Mouse (Mus musculus) T-cell, adult 2 months (primary cell): Measurements from ENCODE around the gene Mbnl1.

Experiments
- DNase-seq: peaks from one replicate; pipeline ENCODE4 v3.0.0; 2022; ENCODE audit warnings: low spot score

The Mbnl1 gene

GRCm38 (mm10) chr3:60494774-60495535 lies 22.3 kb downstream of the Mbnl1 start:
- peak; percentile 62 for DNase-seq

GRCm38 (mm10) chr3:60496197-60496596 lies 23.6 kb downstream of the Mbnl1 start:
- peak; percentile 79 for DNase-seq

GRCm38 (mm10) chr3:60498151-60498550 lies 25.5 kb downstream of the Mbnl1 start:
- no peak for DNase-seq

GRCm38 (mm10) chr3:60498646-60499045 lies 26.0 kb downstream of the Mbnl1 start:
- no peak for DNase-seq

GRCm38 (mm10) chr3:60499157-60499578 lies 26.5 kb downstream of the Mbnl1 start:
- DNase-seq, result no peak

GRCm38 (mm10) chr3:60499718-60500450 lies 27.3 kb downstream of the Mbnl1 start:
- DNase-seq, result no peak

GRCm38 (mm10) chr3:60500571-60501527 lies 28.2 kb downstream of the Mbnl1 start:
- peak; percentile 85 for DNase-seq

GRCm38 (mm10) chr3:60501561-60502151 lies 29.0 kb downstream of the Mbnl1 start:
- peak; percentile 89 for DNase-seq

GRCm38 (mm10) chr3:60502155-60502987 lies 29.7 kb downstream of the Mbnl1 start:
- no peak for DNase-seq

- DNase-seq, result no peak
These were observed 30.6 kb downstream of the Mbnl1 start for GRCm38 (mm10) chr3:60503196-60503595.

- no peak for DNase-seq
These were observed 32.3 kb downstream of the Mbnl1 start for GRCm38 (mm10) chr3:60504775-60505430.

GRCm38 (mm10) chr3:60506821-60507220 lies 34.2 kb downstream of the Mbnl1 start:
- DNase-seq, result no peak

- DNase-seq, result no peak
These were observed 34.9 kb downstream of the Mbnl1 start for GRCm38 (mm10) chr3:60507496-60507895.

- DNase-seq, result no peak
These were observed 35.3 kb downstream of the Mbnl1 start for GRCm38 (mm10) chr3:60507979-60508378.

GRCm38 (mm10) chr3:60511197-60511596 lies 38.6 kb downstream of the Mbnl1 start:
- DNase-seq, result no peak

- no peak for DNase-seq
These were observed 40.7 kb downstream of the Mbnl1 start for GRCm38 (mm10) chr3:60513337-60513736.

- DNase-seq, result no peak
These were observed 41.1 kb downstream of the Mbnl1 start for GRCm38 (mm10) chr3:60513746-60514145.

- no peak for DNase-seq
These were observed 42.8 kb downstream of the Mbnl1 start for GRCm38 (mm10) chr3:60515430-60515829.

GRCm38 (mm10) chr3:60516054-60516674 lies 43.5 kb downstream of the Mbnl1 start:
- peak; percentile 94 for DNase-seq
